Mouse (Mus musculus): ENCODE measurements around the gene Btnl4.

Gene Btnl4

GRCm38 (mm10) chr17:34427597-34427996, 49.5 kb downstream of the Btnl4 start:
- no peak for DNase-seq

GRCm38 (mm10) chr17:34420014-34420413, 57.1 kb downstream of the Btnl4 start:
- no peak for DNase-seq

Data from layer of hippocampus, adult 9-11 months (tissue).